Mouse (Mus musculus) cortical plate, adult 2 months (tissue): ENCODE results near the gene Ablim1.

Source experiments
- CTCF ChIP-seq: fragments of 200-500 bp; IDR thresholded peaks from 2 replicates; pipeline ENCODE4 v1.5.1; 2011; ENCODE audit warnings: mild to moderate bottlenecking, control low read depth, low read length; ENCODE audit not compliant: insufficient read depth; ENCODE audit errors: extremely low read depth
- POLR2A ChIP-seq: fragments of 200-500 bp; IDR thresholded peaks from 2 replicates; pipeline ENCODE4 v1.6.1; 2011; ENCODE audit warnings: mild to moderate bottlenecking, low read length, control low read depth; ENCODE audit not compliant: insufficient read depth; ENCODE audit errors: extremely low read depth

DNA sequence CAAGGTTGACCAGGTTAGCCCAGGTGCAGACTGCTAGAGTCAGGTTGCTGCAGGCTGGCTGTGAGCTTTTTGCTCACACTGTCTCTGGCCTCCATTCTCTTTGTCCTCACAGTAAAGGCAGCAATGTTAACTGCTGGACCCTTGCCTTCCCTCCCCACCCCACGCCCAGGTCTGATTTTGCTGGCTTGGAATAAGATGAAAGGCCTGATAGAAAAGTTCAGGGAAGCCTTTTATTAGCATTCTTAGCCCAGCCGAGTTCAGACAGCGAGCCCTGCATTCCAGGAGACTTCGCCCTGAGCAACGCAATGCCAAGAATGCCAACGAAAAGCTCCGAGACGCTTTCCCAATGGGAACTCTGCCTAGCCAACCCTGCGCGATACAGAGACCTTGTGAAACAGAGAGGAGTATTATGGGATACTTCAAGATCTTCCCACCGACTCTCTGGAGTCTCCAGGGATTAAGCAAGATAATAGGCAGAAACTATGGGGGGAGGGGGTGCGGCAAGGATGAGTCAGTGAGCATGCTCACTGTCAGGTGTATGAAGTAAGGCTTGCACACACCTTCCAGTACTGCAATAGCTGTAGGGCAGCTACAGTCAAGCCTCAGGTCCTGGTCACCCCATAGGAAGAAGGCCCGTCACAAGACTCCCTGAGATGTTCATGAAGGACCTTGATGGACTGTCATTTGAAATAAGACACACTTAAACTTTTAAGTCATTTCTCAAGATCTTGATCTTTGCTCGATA lies 324.2 kb downstream of the Ablim1 start:
- no peak for TF ChIP-seq CTCF
- TF ChIP-seq POLR2A: no peak
